Mouse (Mus musculus) liver, embryonic 14.5 days (tissue): ENCODE data around the gene Sugp1. TPM values are rescaled to one million over a fixed set of nuclear protein-coding genes. Genes with fewer than 3 reads are reported as not detected.
"Not testable (repeated sequence)": the region's sequence is repeated elsewhere in the genome, so short reads cannot be mapped to it uniquely, and the experiment has no call there.

Source experiments
- ATAC-seq: fragments of 200-750 bp; cut with Nextera tagmentation; 2 replicates; pipeline ENCODE4 v1.8.0; 2017; ENCODE audit warnings: moderate number of reproducible peaks, mild to moderate bottlenecking, moderate library complexity; ENCODE audit not compliant: insufficient read depth
- DNase-seq, 3 experiments: peaks; one replicate each; pipeline ENCODE4 v3.0.0-alpha.2; 2012 to 2013; ENCODE audit warnings: low read depth in 3 of 3, low spot score in 3 of 3
- H3K27ac ChIP-seq: fragments of 300-500 bp; sonication (generic); 2 replicates; pipeline ENCODE4 v1.5.1; 2014; ENCODE audit warnings: moderate library complexity, mild to moderate bottlenecking, control low read depth, inconsistent platforms
- H3K27me3 ChIP-seq: fragments of 300-500 bp; sonication (generic); 2 replicates; pipeline ENCODE4 v1.6.1; 2014; ENCODE audit warnings: mild to moderate bottlenecking, low read length, moderate library complexity; ENCODE audit not compliant: control insufficient read depth, insufficient read depth
- H3K36me3 ChIP-seq: fragments of 300-500 bp; sonication (generic); replicated peaks from 2 replicates; pipeline ENCODE4 v1.6.1; 2014; ENCODE audit warnings: low read depth; ENCODE audit not compliant: control insufficient read depth, insufficient read depth
- H3K4me1 ChIP-seq, 2 experiments: fragments of 200-500 bp in 1 of 2; fragments of 300-500 bp in 1 of 2; sonication (generic) in 1 of 2; replicated peaks; 2 replicates each; pipeline ENCODE4 v1.6.1; 2012 to 2014; ENCODE audit warnings: antibody characterized with exemption in 1 of 2, inconsistent platforms in 1 of 2, low read length in 1 of 2; ENCODE audit not compliant: control insufficient read depth in 2 of 2, insufficient read depth in 2 of 2
- H3K4me2 ChIP-seq: fragments of 300-500 bp; sonication (generic); 2 replicates; pipeline ENCODE4 v1.6.1; 2014; ENCODE audit warnings: low read depth, mild to moderate bottlenecking, control low read depth, moderate library complexity
- H3K4me3 ChIP-seq, 2 experiments: fragments of 200-500 bp in 1 of 2; fragments of 300-500 bp in 1 of 2; sonication (generic) in 1 of 2; 2 replicates each; pipeline ENCODE4 v1.5.1; 2012 to 2014; ENCODE audit warnings: low read depth in 2 of 2, low read length in 2 of 2, mild to moderate bottlenecking in 2 of 2, control low read depth in 1 of 2, inconsistent platforms in 1 of 2, moderate library complexity in 1 of 2; ENCODE audit not compliant: insufficient read depth in 1 of 2
- H3K9ac ChIP-seq: fragments of 300-500 bp; sonication (generic); replicated peaks from 2 replicates; pipeline ENCODE4 v1.6.1; 2014; ENCODE audit warnings: mild to moderate bottlenecking, control low read depth, moderate library complexity
- H3K9me3 ChIP-seq: fragments of 300-500 bp; sonication (generic); 2 replicates; pipeline ENCODE4 v1.6.1; 2016; ENCODE audit warnings: low read length, mixed read lengths; ENCODE audit not compliant: control insufficient read depth
- CTCF ChIP-seq: IDR thresholded peaks from 2 replicates; pipeline ENCODE4 v1.5.1; 2016; ENCODE audit warnings: antibody characterized with exemption, low read depth, control low read depth
- EP300 ChIP-seq: IDR thresholded peaks from 2 replicates; pipeline ENCODE4 v1.6.1; 2016; ENCODE audit warnings: antibody characterized with exemption, low read depth
- WGBS: fragments of 180-500 bp; shearing (Covaris S2); extraction: QIAGEN DNeasy Blood & Tissue Kit; methylation state at CpG from one replicate; pipeline ENCODE4 v1.1.7; 2014; ENCODE audit not compliant: insufficient replicate concordance; 5-methylcytosine and 5-hydroxymethylcytosine counted together
- polyA plus RNA-seq, 2 experiments: library from polyadenylated mRNA; depleted of rRNA in 1 of 2; stranded (reverse) in 1 of 2; unstranded in 1 of 2; fragments of >200 nt; fragmentation: Nextera tagmentation in 1 of 2; extraction: Ambion mirVana in 1 of 2; gene quantifications; 2 replicates each; pipeline versions ENCODE4 v1.2.1 to v1.2.3; 2012 to 2014

Gene Sugp1
- polyA plus RNA-seq, 2 experiments, result 6.2 to 8.8 TPM

DNA sequence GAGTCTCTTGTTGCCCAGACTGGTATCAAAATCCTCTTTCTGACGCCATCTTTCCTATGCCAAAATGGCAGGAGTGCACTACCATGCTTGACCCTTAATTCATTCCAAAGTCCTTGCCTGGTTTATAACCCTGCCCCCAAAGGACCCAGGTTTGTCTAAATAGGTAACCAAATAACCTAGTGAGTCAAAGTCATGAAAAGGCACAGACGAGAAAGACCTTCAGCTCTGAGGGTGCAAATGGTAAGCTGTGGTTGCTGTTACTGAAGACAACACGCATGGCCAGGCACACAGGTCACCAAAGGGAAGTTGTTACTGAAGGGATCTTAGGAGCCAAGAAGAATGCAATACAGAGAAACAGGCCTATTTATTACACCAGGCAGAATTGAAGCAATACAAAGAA, 43.9 kb upstream of the Sugp1 start:
- Histone ChIP-seq H3K9ac (no peak overlapping the region), H3K4me2 (no peak overlapping the region), H3K4me3 (no peak overlapping the region), H3K27ac (no peak overlapping the region), H3K27me3 (no peaks in the 10 kb centered on the region), H3K4me1 (peaks cover 24 to 34% of the 10 kb centered on the region in 2 experiments), H3K9me3 (no peaks in the 10 kb centered on the region), H3K36me3 (no peaks in the 10 kb centered on the region)
- ATAC-seq, result no peak
- no peak for DNase-seq
- TF ChIP-seq CTCF (no peak), EP300 (no peak)
- WGBS, result 69% methylated on average over 3 of the region's 3 CpGs

DNA sequence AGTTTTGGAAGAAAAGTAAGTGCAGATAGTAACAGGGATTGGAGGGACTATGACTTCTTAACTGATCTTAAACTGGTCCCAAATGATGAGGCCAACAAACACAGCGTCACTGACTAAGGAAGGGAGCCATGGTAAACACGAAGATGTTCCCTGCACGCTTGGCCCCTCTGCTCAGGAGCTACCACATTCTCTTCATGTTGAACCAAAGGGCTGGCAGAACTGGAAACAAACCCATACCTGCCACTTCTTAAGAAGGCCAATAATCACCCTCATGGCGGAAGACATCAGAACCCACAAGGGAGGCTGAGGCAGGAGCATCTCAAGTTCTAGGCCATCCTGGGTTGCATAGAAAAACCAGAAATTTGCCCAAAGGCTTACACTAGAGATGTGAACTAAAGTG, 43.4 kb upstream of the Sugp1 start:
- 78% methylated on average over 4 of the region's 4 CpGs for WGBS
- Histone ChIP-seq H3K9me3 (no peaks in the 10 kb centered on the region), H3K4me1 (peaks cover 19 to 32% of the 10 kb centered on the region in 2 experiments), H3K4me3 (no peak overlapping the region), H3K9ac (no peak overlapping the region), H3K36me3 (no peaks in the 10 kb centered on the region), H3K27ac (no peak overlapping the region), H3K4me2 (no peak overlapping the region), H3K27me3 (no peaks in the 10 kb centered on the region)
- ATAC-seq, result no peak
- DNase-seq, result no peak
- no peak for TF ChIP-seq EP300
- TF ChIP-seq CTCF, result no peak

DNA sequence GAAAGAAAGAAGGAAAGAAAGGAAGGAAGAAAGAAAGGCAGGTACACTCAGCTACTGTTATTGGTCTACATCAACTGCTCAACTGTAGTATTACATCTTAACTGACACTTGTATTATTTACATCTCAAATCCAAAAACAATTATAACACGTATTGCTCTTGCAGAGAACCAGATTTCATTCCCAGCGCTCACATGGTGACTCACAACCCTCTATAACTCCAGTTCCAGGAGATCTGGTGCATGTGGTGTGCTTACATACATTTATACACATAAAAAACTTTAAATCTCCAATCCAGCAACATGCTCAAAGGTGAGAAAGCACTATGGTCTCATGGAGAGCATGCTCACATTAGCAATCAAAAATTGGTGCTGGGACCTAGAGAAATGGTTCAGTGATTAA, 42.4 kb upstream of the Sugp1 start:
- no peak for TF ChIP-seq CTCF
- no peak for TF ChIP-seq EP300
- no peaks in the 10 kb centered on the region for H3K36me3 ChIP-seq
- H3K9me3 ChIP-seq, result no peaks in the 10 kb centered on the region
- H3K4me2 ChIP-seq, result no peak overlapping the region
- H3K4me1 ChIP-seq, result peaks cover 17 to 25% of the 10 kb centered on the region in 2 experiments
- 88% methylated on average over 2 of the region's 2 CpGs for WGBS
- H3K27ac ChIP-seq, result no peak overlapping the region
- no peaks in the 10 kb centered on the region for H3K27me3 ChIP-seq
- DNase-seq (no peak), ATAC-seq (no peak)
- no peak overlapping the region for H3K4me3 ChIP-seq
- no peak overlapping the region for H3K9ac ChIP-seq

DNA sequence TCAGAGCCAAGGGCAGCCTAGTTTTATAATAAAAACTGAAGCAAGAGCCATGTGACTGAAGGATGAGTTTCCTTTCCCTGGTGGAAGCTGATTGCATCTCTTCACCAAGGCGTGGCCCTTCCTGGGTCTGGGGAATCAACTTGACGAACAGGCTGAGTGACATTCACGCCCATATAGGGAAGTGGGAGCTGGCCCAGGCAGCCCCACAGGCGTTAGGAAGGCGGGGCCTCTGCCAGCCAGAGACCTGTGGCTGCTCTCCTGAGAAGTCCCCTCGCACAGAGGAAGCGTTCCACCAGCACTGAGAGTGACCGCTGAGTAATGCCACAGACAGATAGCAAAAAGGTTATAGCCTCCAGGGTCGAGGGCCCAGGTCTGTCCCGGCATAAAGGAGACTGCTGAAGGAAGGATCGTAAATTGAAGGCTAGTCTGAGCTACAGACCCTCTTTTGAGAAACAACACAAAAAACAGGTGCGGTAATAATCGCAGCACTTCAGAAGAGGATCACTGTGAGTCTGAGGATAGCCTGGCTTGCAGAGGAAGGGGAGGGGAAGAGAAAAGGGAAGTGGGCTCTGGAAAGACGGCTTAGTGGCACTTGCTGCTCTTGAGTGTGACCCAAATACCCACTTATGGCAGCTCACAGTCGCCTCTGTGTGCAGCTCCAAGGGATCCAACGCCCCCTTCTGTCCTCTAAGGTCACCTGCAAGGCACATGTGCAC, 41.3 kb upstream of the Sugp1 start:
- Histone ChIP-seq H3K4me1 (peaks cover 17 to 25% of the 10 kb centered on the region in 2 experiments), H3K27ac (peak overlapping the region; percentile 80), H3K9ac (peak overlapping the region; percentile 68), H3K4me2 (peak overlapping the region; percentile 84), H3K9me3 (no peaks in the 10 kb centered on the region), H3K27me3 (no peaks in the 10 kb centered on the region), H3K36me3 (no peaks in the 10 kb centered on the region), H3K4me3 (peak overlapping the region; percentile 47 to 48)
- WGBS, result under 1% methylated on average over 16 of the region's 16 CpGs
- peak; percentile 82 for TF ChIP-seq CTCF
- TF ChIP-seq EP300, result no peak
- DNase-seq, result peak; percentile 73
- ATAC-seq, result peak; percentile 73

DNA sequence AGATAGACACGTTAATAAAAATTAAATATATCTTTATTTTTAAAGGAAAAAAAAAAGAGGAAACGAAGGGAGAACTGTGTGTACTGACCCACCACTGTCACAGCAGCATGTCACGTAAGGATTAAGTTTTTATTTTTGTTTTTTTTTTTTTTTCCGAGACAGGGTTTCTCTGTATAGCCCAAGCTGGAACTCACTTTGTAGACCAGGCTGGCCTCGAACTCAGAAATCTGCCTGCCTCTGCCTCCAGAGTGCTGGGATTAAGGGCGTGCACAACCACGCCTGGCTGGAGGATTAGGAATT, 40.8 kb upstream of the Sugp1 start:
- not testable (repeated sequence) for ATAC-seq, H3K4me3 ChIP-seq, H3K27ac ChIP-seq, DNase-seq, H3K27me3 ChIP-seq, H3K9me3 ChIP-seq, H3K36me3 ChIP-seq
- peak overlapping the region; percentile 84 for H3K4me2 ChIP-seq
- WGBS, result 17% methylated on average over 7 of the region's 7 CpGs
- H3K9ac ChIP-seq, result peak overlapping the region; percentile 68
- peaks cover 17 to 24% of the 10 kb centered on the region in 2 experiments for H3K4me1 ChIP-seq
